Mouse (Mus musculus) cerebellum, adult (tissue): ENCODE measurements around the gene Pdzph1.
A peak's percentile ranks its signal among the peaks of the same experiment; 100 is the strongest.

Experiments used
- ATAC-seq: cut with Nextera tagmentation; 2 replicates; pipeline ENCODE4 v1.9.2; 2017; ENCODE audit warnings: mild to moderate bottlenecking, moderate library complexity, mixed read lengths; ENCODE audit not compliant: insufficient number of reproducible peaks, low FRiP score, low TSS enrichment

The Pdzph1 gene

DNA sequence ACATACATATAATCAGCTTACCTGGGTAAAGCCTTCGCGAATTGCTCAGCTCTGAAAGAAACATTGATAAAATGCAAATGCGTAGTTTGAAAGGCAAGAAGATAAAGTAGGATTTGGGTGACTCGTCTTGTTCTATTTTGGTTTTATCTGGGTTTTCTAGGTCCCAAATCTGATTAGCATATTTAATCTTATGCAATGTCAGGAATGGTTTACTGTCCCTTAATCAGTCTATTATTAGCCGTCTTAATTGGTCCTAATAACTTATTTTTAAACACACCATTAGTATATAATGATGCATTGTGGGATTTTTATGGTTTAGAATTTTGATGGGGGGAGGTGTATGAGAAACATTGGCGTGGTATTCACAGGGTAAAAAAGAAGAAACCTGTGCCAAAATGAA is at the start of gene Pdzph1:
TSS of gene Pdzph1 (minus strand) at position 101 of the 400 bp plus-strand sequence.
- no peak for ATAC-seq

GRCm38 (mm10) chr17:59039754-59040153 is 48.6 kb upstream of the Pdzph1 start:
- ATAC-seq, result no peak

DNA sequence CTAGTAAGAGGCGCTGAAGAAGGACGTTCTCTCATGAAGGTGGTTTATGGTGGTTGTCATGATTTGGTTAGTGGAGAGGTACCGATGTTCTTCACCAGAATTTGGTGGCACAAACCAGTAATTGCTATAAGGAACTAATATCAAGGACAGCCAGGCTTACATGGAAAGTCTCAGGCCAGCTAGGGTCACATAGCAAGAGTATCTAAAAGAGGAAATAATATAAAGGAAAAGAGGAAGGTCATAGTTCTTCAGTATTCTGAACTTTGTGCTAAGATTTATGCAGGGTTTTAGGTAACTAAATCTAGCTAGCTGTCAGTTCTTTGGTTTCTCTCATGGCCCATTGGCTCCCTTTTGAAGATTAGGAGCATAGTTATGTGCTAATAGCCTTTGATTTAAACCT is 42.3 kb upstream of the Pdzph1 start:
- no peak for ATAC-seq

- ATAC-seq, result no peak
These were observed 35.2 kb upstream of the Pdzph1 start for GRCm38 (mm10) chr17:59026336-59026735.

DNA sequence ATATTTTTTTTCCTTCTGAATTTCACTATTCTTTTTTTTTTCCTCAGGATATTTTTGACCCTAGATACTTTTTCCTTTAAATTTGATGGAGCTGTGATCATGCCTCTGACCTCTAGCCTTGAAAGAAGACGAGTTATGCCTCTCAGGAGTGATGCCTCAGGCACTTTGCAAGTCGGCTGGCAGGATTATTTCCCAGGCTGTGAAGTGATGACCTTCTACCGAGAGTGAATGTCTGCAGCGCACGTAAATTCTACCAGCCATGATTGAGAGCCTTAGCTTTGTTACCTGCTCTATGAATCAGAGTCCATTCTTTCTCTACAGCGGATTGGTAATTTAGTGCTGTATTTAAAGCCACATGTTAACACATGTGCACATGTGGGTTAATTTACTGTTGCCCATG is 33.3 kb upstream of the Pdzph1 start:
- ATAC-seq, result no peak

DNA sequence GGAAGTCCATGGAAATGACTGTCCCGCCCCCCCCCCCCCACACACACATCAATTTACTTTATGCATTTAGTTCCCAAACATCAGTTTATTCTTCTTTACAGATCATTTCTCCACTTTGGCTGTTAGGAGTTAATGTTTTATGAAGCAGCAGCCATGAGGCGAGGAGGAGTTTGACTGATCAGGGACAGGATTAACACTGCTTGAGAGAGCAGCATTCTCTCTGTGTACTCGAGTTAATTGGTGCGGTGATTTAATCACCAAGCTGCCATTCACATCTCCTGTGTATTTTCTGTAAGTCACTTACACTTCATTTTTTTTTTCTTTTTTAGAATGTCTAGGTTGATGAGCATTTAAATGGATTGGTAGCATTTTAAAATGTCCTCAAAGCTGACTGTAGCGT is 32.8 kb upstream of the Pdzph1 start:
- ATAC-seq, result no peak

DNA sequence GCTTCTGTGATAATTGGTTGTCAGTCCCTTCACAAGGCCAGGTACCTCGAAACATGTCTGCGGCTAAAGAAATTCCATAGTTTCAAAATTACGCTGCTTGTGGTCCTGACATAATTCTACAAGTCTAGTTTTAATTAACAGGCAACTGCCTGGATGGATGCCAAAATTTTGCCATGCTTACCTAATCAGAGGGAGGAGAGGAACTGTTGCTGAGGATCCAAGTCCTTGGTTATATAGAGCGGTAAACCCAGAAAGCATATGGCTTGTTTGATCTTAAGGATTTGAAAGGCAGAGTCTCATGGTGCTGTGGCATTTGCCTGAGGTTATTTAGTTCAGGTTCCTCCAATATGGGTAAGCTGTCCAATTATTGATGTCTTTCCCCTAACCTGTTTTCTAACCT is 27.5 kb upstream of the Pdzph1 start:
- ATAC-seq, result no peak

- ATAC-seq, result peak; percentile 86
These were observed 21.9 kb upstream of the Pdzph1 start, which contains the start of gene Nudt12 for GRCm38 (mm10) chr17:59013091-59013459. TSS of gene Nudt12 (minus strand) at chr17:59013372.

- peak; percentile 47; the same call in 1 of the 2 replicates for ATAC-seq
These were observed 21.4 kb upstream of the Pdzph1 start for GRCm38 (mm10) chr17:59012421-59013090.

- no peak for ATAC-seq
These were observed 20.6 kb upstream of the Pdzph1 start for GRCm38 (mm10) chr17:59011546-59012307.

- no peak for ATAC-seq
These were observed 17.9 kb downstream of the Pdzph1 start for GRCm38 (mm10) chr17:58973237-58973636.

- ATAC-seq, result no peak
These were observed 31.3 kb downstream of the Pdzph1 start for GRCm38 (mm10) chr17:58959905-58960304.

DNA sequence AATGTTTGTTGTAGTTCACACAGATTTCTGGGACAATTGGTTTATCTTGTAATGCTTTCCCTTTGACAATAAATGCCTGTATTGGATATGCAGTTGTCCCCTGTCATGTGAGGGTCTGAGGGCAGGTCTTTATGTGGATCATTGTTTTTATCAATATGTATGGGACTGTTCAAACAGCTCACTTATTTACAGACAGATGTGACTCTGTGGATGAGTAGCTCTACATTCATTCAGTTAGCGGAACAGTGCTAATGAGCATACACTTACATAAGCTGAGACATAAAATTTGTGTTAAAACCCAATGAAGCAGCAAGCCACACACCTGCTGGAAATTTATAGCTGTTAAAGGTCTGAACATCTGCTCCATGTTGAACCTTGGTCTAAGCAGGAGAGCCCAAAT is 34.1 kb downstream of the Pdzph1 start:
- ATAC-seq, result no peak

GRCm38 (mm10) chr17:58943015-58943822 is 48.0 kb downstream of the Pdzph1 start:
- no peak for ATAC-seq

GRCm38 (mm10) chr17:58938598-58938997 is 52.6 kb downstream of the Pdzph1 start:
- ATAC-seq, result no peak

DNA sequence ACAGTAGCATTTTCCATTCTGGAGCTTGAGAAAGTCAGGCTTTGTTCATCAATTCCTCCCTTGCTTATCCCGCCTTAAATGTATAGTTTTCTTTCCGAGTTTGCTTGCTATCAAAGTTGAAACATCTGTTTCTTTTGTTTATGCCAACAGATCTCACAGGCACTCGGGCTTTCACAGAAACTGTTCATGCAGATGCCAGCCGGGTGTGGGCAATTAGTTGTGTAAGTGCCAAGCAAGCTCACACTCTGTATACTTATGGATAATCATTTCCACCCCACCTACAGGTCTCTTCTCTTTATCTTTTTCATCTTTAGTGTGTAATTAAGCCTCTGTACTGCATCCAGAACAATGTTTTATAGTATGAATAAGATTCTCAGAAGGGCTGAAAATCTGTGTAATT is 53.6 kb downstream of the Pdzph1 start:
- ATAC-seq, result no peak

DNA sequence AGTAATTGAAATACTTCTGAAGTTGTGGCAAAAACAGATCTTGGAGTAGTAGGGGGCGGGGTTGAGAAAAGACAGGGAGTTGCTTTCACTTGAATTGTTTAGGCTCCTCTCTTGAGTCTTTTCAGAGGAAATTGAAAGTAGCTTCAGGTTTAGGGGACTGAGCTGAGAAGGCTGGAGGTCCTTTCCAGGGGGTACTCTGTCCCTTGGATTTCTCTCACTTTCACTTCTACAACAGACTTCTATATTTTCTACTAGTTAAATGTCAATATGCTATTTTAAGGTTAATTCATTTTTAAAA is 58.2 kb downstream of the Pdzph1 start:
- ATAC-seq, result no peak

DNA sequence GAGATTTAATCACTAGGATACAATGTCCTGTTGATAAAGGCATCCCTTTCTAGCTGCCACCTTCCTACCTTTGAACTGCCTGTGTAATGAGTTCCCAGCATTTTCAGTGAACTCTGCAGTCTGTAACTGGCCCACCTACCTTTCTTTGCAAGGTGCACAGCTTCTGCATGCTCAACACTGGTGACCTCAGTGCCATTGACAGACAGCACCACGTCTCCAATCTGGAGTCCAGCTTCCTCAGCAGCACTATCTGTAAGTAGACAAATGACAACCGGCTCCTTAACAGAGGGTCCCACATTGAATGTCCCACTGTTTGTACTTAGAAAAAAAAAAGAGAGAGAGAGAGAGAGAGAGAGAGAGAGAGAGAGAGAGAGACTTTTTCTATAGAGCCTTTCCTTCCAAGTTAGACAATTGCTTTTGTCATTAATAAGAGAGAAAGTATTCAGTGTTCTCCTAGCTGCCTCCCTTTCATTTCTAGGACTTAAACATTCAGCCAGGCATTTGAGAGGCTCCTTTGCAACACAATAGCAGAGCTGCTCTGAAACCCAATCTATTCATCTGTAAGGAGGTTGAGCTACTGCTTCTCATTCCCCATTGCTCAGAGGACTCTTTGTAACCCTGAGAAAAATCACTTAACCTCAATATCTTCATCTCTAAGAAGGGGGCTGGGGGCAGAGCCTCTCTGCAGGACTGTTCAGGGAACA is 58.7 kb downstream of the Pdzph1 start:
- no peak for ATAC-seq

- ATAC-seq, result no peak
These were observed 66.2 kb downstream of the Pdzph1 start for GRCm38 (mm10) chr17:58924754-58925546.

- ATAC-seq, result no peak
These were observed 67.2 kb downstream of the Pdzph1 start for GRCm38 (mm10) chr17:58923901-58924476.
